Mouse (Mus musculus): ENCODE data around the gene Thrb.

DNA sequence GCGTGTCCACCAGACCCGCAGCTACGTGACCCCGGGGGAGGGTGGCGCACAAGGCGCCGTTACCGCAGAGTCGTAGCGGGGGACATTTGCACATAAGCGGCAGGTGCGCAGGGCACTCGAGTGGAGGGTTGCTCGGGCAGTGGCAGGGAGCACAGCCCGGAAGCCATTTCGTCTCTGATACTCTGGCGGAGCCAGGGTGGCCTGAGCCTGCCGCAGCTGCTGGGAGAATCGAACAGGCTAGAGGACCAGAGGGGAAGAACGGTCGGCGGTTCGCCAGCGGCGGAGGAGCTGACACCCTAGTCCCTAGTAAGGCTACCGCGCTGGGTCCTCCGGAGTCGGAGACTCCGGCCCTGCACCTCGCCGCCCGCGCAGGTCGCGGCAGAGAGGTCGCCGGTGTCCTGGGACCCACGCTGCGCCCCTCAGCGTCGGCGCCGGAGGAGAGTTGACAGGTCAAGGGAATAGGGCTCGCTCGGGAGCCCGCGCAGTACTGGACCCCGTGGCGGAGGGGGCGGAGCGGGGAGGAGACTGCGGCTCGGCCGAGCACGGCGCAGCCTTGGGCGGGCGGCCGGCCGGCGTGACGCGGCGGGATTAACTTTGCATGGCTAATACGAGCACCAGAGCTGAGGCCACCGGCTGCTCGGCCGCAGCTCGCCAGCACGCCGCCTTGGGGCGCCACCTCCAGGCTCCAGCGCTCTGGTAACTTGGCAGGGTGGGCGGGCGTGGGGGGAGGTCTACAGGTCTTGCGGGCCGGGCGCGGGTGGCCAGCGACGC, 453 bp downstream of the Thrb start:
- no peak for TF ChIP-seq GATA1 (IDR thresholded peaks at IDR 0.05; ENCODE audit: low read length)
- TF ChIP-seq TAL1 (IDR thresholded peaks at IDR 0.05; ENCODE audit: low read length): no peak
